Mouse (Mus musculus) heart, postnatal 36 days (tissue): ENCODE measurements at regions not wholly inside any gene's neighbourhood (a gene's known extent, or its start where the extent isn't known, plus 50 kb on each side); places are given as distances from the start of the nearest gene placed in this dataset.

Experiments
- DNase-seq, 2 experiments: peaks; one replicate each; pipeline ENCODE4 v3.0.0; 2021 to 2022
- intact Hi-C: fragments of 180-260 bp; cut with DNase I; formaldehyde crosslinking; loops from one replicate; pipeline ENCODE4 v1.15.1; 2025

DNA sequence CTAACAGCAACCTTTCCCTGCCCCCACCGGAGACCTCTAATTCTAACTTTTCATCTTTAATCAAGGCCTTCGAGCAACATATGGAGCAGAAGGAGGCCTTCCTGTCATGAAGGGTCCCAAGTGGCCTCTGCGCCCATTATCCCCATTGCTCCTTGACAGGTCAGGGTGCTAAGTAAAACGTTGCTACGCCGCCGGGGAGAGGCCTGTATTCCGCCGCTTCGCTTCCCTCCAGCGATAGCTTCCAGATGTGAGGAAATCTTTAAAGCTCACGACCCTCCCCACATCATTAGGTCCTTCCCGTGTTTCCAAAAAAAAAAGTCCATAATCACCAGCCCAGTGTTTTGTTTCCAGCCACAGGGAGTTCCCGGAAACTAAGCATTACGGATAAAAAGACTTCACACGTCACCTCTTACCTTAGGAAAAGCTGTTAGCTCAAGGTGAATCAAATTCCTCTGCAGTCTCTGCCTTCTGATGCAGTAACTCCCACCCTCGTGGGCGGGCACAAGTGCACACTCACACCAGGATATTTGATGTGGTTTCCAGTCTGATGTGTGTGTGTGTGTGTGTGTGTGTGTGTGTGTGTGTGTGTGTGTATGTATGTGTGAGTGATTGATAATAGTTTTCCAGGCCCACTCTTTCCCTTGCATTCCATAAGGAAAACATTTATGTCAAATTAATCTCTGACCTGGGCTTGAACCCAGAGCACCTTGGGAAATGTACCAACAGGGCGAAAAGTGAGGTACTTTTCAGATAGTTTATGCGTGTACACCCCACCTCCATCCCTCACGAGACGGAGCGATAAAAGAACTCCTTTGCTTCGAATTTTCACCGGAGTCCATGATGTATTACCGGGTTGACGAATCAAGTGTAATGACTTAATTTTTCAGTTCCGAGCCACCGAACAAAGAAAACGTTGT, 107.5 kb downstream of the Gm45692 start:
- no peak for DNase-seq
- intact Hi-C loops = no loop called here

DNA sequence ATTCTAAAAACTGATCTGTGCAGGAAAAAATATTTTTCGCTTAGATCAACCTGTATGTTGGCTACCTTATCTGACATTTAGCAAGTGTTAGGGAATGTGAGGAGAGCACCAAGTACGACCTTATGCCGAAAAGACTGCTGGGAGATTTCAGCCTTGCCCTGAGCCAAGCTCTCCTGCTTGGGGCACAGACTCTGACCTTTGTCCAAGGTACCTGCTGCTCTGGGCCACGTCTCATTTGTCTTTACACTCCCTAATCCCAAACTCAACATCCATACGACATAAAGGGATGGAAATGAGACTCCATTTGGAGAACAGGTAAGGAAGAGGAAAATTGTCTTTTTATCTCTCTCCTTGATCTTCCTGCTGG, 108.2 kb downstream of the Gm45692 start:
- intact Hi-C loops = no loop called here
- DNase-seq = no peak

DNA sequence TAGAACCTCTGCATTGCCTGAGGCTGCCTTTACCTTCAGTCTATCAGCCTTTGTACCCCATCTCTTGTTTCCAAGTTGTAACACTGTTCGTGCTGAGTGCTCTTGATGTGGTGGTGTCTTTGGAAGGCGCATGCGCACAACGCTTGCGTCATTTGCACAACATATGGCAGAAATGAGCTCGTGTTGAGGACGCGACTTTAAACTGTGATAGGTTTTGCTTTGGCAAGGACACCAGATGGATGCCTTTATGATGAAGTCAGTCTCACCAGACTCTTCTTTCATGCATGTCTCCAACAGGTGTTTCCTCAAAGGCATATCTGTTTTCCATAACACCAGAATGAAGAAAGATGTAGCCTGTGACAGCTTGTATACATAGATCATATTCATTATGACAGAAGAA, 110.2 kb downstream of the Gm45692 start:
- no peak for DNase-seq
- intact Hi-C loops = no loop called here

DNA sequence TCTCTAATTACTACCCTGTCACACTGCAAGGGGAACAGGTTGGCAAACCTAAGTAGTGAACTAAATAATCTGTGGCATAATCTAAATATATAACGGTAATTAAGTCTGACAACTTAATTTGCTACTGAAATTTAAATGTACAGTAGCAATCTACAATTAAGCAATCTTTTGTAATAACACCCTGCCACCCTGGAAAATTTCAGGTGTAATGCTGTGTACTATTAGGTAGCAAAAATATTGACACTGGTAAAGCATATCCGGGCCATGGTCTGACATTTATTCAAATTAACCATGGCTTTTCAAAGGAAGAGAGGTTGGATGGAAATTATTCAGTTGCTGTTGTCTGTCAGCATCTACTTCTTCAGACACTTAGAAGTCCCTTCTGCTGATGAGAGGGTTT, 119.7 kb downstream of the Gm45692 start:
- intact Hi-C loops = no loop called here
- no peak for DNase-seq

DNA sequence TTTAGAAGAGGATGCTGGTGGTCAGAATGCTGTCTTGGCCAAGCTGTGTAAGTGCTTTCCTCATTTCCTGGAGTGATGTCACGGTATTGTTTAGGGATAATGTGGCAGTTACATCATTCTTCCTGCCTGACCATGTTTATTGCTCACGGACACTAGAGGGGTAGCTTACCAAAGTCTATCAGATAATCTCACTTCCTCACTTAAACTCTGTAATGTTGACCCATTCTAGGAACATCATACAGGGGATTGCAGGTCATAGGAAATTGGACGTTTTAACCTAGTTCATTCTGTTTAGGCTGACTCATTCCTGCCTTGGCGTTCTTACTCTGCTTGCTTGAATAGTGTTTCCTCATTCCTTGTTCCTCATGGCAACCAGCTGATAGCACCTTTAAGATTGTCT, 120.3 kb downstream of the Gm45692 start:
- intact Hi-C loops = no loop called here
- DNase-seq = no peak

DNA sequence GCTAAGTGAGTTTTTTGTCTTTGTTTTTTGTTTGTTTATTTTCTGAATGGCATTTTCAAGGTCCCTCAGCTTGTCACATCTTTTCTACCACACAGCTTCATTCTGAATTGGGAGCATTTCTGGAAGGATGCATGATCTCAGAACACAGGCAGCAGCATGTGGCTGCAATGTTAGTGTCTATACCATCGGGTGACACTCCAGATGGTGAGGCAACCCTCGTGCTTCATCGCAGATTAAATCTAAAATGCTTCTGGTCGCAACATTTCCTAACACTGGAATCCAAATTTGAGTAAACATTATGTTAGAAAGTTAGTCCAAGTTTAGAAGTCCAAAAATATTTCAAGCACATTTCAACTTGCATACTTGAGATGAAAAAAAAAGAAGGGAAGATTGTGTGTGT, 124.4 kb downstream of the Gm45692 start:
- intact Hi-C loops = no loop called here
- no peak for DNase-seq

DNA sequence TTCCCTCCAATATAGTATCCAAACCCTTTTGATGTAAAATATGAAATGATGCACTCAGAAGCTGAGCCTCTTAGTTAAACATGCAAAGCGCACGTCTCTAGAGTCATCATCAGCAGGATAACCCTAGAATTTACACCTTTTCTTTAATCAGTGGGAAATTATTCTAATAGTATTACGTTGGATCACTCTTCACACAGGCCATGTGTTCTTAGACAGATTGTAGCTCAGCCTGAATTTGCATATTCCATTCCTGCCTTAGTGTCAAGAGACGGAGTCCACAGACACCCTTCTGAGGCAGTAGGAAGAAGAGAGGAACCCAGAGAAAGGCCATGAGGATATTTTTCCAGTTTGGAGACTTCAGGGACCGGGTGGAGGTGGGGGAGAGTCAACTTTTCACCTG, 125.0 kb downstream of the Gm45692 start:
- intact Hi-C loops = no loop called here
- DNase-seq = no peak

DNA sequence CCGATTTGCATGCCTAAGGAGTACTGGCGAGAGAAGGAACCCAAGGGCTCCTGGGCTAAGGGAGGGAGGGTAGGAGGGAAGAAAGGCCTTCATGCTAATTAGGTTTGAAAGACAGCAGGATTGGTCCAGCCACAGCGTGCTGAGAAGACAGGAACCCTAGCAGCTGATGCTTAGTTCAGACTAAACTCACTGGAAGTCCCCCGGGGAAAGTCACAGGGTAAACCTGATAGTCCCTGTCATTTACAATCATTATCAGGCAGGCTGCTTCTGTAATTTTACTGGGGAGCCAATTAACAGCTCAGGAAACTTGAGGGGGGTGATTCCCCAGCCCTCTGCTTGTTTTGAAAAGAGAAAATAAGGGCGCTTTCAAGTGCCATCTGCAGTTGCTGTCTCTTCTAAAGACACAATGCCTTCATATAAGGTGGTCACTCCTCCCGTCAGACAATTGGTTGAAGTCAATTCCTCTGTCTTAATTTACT, 135.9 kb downstream of the Gm45692 start:
- intact Hi-C loops = no loop called here
- no peak for DNase-seq

DNA sequence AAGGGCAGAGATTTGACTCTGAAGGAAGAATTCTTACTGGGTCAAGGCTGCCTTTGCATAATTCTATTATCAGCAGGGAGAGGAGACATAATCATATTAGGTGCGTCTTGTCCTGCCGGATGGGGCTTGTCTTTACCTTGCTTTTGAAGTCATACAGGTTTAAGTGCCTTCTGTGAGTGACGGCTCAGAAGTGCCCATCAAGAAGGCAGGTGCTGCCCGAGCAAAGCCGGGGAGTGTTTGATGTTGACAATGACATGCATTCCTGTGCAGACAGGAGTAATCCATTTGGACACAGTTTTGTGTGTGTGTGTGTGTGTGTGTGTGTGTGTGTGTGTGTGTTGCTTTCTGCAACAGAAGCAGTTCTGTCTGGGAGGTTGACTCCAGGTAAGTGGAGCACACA, 141.0 kb downstream of the Gm45692 start:
- no peak for DNase-seq
- intact Hi-C loops = no loop called here

DNA sequence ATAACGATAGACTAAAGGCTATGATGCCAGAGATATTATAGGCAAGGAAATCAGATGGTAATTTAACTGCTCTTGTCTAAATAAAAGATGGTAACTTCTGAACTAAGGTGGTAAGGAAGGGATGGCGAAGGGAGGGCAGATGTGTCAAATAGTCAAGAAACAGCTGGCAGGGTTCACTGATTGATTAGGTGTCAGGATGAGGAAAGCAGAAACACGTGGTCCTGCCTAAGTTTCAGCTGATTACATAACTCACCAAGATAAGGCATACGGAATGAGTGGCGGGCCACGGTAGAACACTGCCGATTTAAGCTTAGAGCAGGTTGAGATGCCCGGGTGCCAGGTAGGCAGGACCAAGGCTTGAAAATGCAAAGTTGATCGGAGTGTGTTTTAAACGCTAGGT, 143.2 kb downstream of the Gm45692 start:
- intact Hi-C loops = no loop called here
- DNase-seq = no peak

DNA sequence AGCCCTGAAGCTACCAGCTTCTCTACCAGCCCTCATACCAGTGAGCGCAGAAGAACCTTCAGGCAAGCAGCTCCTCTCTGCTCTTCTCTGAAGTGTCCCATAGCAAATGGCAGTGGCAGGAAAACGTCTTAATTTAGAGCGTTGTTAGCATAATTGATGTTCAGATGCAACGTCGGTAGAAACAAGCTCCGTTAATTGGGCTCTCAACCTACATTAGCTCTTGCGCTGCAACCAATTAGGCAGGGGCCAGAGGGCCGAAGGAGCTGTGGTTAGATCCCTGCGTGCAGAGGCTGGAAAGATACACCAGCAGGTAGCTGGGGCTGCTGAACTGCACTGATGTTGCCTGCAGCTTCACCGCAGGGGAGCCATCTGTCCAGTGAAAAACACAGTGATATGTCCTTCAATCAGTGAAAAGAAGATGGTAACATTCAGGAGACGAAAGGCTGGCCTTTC, 145.6 kb downstream of the Gm45692 start:
- intact Hi-C loops = no loop called here
- DNase-seq = no peak

DNA sequence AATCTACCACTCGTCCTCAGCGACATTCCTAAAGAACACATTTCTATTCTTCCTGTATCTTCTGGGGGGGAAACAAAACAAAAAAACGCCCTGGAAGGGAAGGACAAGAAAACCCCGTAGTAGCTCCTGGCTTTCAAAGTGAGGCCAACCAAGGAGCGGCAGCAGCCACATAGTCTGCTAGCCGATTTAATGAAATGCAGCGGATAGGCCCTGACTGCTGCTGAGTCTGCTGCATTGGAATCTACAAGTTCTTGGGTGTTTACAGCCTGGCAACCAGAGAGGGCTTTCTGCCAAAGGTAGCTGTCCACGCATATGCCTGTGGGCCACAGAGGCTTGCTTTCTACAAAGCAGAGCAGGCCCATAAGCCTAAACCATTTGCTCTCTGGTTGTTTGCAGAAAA, 146.0 kb downstream of the Gm45692 start:
- intact Hi-C loops = no loop called here
- DNase-seq = no peak

DNA sequence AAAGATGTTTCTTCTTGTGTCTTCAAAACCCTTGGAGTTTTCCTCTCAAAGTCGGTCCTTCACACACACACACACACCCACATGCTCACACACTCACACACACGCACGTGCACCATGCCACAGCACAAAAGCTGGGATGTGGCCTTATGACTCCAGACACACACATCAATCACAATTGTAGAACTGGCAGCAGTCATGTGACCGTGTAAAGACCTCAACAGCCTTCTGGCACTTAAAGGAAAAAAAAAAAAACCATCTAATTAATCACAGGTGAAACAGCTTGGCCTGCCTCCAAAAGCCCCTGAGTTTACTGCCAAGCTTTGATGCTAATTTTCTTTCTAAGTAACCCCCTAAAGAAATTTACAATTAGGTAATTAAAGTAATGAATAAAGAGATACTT, 147.1 kb downstream of the Gm45692 start:
- no peak for DNase-seq
- intact Hi-C loops = no loop called here

DNA sequence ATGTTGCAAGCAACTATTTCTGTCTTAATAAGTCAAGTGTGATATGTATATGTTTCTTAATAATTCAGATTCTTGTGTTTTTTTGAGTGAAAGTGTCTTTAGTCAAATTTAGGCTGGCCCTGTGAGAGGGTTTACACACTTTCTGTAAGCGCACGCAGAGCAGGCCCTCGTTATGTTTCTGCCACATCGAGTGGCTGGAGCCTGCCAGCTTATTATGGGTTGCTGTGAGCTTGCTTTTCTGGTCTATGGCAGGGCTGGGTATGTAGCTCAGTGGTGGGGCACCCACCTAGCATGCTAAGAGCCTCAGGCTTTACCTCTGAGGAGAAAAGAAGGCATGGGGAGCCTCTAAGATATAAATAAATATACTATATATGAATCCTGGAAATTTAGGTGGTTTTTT, 148.2 kb downstream of the Gm45692 start:
- intact Hi-C loops = no loop called here
- no peak for DNase-seq

DNA sequence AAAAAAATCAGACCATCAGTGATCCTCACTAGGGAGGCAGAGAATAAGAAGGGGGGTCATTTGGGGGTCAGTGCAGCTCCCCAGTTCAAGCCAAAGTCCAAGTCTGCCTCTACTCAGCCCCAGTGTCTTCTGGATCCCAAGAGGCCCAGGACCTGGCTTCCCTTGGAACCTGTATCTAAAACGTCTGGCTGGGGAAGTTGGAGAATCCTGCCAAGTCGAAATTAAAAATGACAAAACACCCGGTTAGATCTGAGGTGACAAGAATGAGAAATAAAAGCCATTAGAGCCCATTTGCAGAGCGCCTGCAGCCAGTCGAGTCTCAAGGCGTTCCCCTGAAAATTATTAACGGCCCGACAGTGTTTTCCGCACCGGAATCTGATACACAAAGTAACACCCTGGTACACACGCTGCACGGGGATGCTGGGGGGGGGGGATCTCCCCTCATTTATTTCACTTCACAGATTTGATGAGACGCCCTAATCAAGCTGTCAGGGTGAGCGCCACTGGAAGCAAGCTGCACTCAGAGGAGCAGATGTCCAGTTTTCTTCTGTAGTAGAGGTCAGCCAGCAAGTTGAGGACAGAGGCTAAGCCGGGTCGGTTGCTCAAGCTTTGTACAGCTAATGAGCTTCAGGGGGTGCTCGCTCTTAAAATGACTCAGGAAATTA, 149.5 kb downstream of the Gm45692 start:
- intact Hi-C loops = no loop called here
- peak; percentile 7 to 39 for DNase-seq

DNA sequence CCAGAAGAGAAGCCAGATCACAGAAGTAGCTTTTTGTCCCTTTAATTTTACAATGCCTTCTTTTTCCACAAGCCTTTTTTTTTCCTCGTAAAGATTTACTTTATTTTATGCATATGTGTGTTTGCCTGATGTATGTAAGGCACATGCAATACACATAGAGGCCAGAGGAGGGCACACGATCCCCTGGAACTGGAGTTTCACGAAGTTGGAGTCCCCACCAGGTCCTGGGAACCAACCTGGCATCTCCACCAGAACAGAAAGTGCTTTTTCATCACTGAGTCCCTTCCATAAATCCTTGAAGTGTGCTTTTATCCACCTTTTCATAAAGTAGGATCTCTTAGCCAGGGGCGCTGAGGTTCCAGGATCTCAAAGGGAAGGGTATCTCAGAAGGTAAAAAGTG, 152.8 kb downstream of the Gm45692 start:
- intact Hi-C loops = loop anchor here (10.0 kb wide), 2 partner anchors 173 to 713 kb away; no protein-coding TSS in a partner anchor
- DNase-seq = no peak

DNA sequence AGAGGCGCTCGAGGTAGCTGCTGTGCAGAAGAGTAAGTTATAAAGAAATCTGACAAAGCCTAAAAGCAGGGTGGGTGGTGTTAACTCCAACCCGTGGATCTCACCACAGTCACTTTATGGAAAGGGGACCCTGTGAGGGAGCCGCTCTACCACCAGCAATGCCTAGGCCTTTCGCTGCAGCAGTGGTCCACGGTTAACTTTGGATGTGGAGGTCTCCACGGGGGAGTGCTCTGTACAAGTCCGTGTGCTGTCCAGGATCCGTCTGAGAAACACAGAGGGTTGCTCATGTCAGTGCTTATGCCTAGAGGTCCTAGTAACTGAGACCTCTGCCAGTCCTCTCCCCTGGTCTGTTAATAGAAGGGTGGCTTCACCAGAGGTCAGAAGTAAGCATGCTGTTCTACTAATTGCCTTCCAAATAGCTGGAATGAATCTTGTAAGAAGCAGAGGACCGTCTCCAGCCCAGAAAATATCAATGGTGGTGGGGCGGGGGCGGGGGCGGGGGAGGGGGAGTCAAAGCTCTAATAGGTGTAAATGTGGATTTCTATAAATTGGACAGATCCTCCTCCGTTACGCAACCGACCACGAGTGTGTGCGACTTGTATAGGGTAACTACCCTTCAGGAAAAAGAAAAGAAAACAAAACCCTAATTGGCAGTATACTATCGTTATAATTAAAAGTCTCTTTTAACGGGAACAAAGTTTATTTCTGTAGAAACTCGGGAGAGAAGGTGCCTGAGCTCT, 153.5 kb downstream of the Gm45692 start:
- intact Hi-C loops = loop anchor here (10.0 kb wide), 2 partner anchors 172 to 712 kb away; no protein-coding TSS in a partner anchor
- no peak for DNase-seq

DNA sequence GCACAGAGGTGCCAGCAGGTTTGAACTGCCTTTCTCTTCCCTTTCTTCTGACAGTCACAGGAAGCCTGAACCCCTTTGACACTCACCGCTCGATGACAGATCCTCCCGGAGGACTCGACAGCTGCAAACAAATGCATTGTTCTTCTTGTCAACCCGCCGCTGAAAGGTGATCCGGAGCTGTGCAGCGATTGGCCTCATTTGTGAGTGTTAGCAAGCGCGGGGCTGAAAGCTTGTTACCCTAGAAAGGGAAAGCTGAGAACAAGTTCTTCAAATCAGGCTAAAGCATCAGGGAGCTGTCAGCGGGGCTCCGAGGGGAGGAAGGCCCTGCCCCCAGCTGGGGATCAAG, 154.1 kb downstream of the Gm45692 start:
- intact Hi-C loops = loop anchor here (10.0 kb wide), 2 partner anchors 171 to 711 kb away; no protein-coding TSS in a partner anchor
- DNase-seq = no peak

DNA sequence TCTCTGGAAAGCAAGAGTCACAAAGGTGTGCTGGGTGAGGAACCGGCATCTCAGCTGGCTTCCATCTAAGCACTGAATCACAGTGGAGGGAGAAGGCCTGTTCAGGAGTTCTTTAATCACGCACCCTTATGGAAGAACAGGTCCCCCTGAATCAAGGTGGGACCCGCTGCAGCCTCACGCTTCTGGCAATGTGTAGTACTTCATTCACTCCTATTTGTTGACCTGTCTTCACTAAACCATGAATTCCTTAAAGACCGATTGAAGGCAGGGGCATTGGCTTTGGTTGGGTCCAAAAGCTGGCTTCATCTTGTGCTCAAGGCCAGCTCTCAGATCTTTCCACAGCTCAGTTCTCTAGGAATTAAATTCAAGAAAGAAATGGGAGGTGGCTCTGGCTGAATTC, 154.5 kb downstream of the Gm45692 start:
- intact Hi-C loops = loop anchor here (10.0 kb wide), 2 partner anchors 171 to 711 kb away; no protein-coding TSS in a partner anchor
- no peak for DNase-seq

DNA sequence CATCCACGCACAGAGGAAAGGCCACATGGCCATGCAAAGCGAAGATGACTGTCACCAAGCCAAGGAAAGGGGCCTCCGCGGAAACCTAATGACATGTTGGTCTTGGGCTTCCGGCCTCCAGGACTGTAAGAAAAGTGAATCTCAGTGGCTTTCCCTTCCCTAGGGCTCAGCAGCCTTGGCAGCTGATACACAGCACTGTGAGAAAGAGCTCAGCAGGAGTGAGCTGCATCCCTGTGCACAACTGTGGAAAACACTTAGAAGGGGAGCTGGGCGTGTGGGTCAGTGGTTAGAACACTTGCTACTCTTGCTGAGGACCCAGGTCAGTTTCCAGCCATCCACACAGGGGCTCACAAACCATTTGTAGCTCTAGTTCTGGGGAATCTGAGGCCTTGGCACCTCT, 155.1 kb downstream of the Gm45692 start:
- intact Hi-C loops = loop anchor here (10.0 kb wide), 2 partner anchors 170 to 710 kb away; no protein-coding TSS in a partner anchor
- DNase-seq = no peak
